Mouse (Mus musculus): ENCODE results near the gene Rps8.

- no peak for TF ChIP-seq NRF1 (IDR thresholded peaks at IDR 0.05; ENCODE audit: low read depth, low read length)
- TF ChIP-seq MEF2A (IDR thresholded peaks at IDR 0.05; ENCODE audit: borderline replicate concordance, low read depth, low read length): no peak
Observed at GRCm38 (mm10) chr4:117146176-117146575, 9.9 kb downstream of the Rps8 start.
